Mouse (Mus musculus) forebrain, embryonic 16.5 days (tissue): ENCODE measurements around the gene Rnf151. TPM values are rescaled to one million over a fixed set of nuclear protein-coding genes. Genes with fewer than 3 reads are reported as not detected.
A peak's percentile ranks its signal among the peaks of the same experiment; 100 is the strongest.

Source experiments
- ATAC-seq: fragments of 200-750 bp; cut with Nextera tagmentation; 2 replicates; pipeline ENCODE4 v1.8.0; 2017; ENCODE audit warnings: mild to moderate bottlenecking, moderate library complexity
- H3K27ac ChIP-seq: fragments of 300-500 bp; sonication (generic); 2 replicates; pipeline ENCODE4 v1.5.1; 2014; ENCODE audit warnings: low read length, control low read depth
- H3K27me3 ChIP-seq: fragments of 300-500 bp; sonication (generic); replicated peaks from 2 replicates; pipeline ENCODE4 v1.6.1; 2014; ENCODE audit warnings: low read length; ENCODE audit not compliant: control insufficient read depth, insufficient read depth
- H3K36me3 ChIP-seq: fragments of 300-500 bp; sonication (generic); 2 replicates; pipeline ENCODE4 v1.6.1; 2014; ENCODE audit not compliant: control insufficient read depth, insufficient read depth
- H3K4me1 ChIP-seq: fragments of 300-500 bp; sonication (generic); replicated peaks from 2 replicates; pipeline ENCODE4 v1.6.1; 2014; ENCODE audit warnings: low read length; ENCODE audit not compliant: control insufficient read depth, insufficient read depth
- H3K4me2 ChIP-seq: fragments of 300-500 bp; sonication (generic); 2 replicates; pipeline ENCODE4 v1.6.1; 2014; ENCODE audit warnings: mild to moderate bottlenecking, low read length, control low read depth
- H3K4me3 ChIP-seq: fragments of 300-500 bp; sonication (generic); replicated peaks from 2 replicates; pipeline ENCODE4 v1.5.1; 2014; ENCODE audit warnings: mild to moderate bottlenecking, low read length, control low read depth
- H3K9ac ChIP-seq: fragments of 300-500 bp; sonication (generic); replicated peaks from 2 replicates; pipeline ENCODE4 v1.6.1; 2014; ENCODE audit warnings: low read depth, low read length, control low read depth
- H3K9me3 ChIP-seq: fragments of 300-500 bp; sonication (generic); 2 replicates; pipeline ENCODE4 v1.6.1; 2016; ENCODE audit warnings: low read length; ENCODE audit not compliant: control insufficient read depth
- WGBS: fragments of 180-500 bp; shearing (Covaris S2); extraction: QIAGEN DNeasy Blood & Tissue Kit; methylation state at CpG from one replicate; pipeline ENCODE4 v1.1.7; 2014; 5-methylcytosine and 5-hydroxymethylcytosine counted together
- polyA plus RNA-seq: library from polyadenylated mRNA; unstranded; fragments of >200 nt; fragmentation: Nextera tagmentation; extraction: Ambion mirVana; gene quantifications from 2 replicates; pipeline ENCODE4 v1.2.1, GENCODE M21; 2015

Rnf151 gene
- polyA plus RNA-seq, 1 experiment from 2014 or later: not detected

GRCm38 (mm10) chr17:24715556-24715955 lies 2.3 kb downstream of the Rnf151 start:
- H3K9ac ChIP-seq: no peak overlapping the region
- H3K9me3 ChIP-seq: no peaks in the 10 kb centered on the region
- H3K4me1 ChIP-seq: peaks cover 5% of the 10 kb centered on the region
- H3K27me3 ChIP-seq: no peaks in the 10 kb centered on the region
- no peaks in the 10 kb centered on the region for H3K36me3 ChIP-seq
- 42% methylated on average over 6 of the region's 6 CpGs for WGBS
- H3K4me3 ChIP-seq: no peak overlapping the region
- ATAC-seq: no peak
- H3K4me2 ChIP-seq: no peak overlapping the region
- H3K27ac ChIP-seq: no peak overlapping the region

- 26% methylated on average over 2 of the region's 2 CpGs for WGBS
- H3K27ac ChIP-seq: no peak overlapping the region
- no peaks in the 10 kb centered on the region for H3K27me3 ChIP-seq
- ATAC-seq: no peak
- peaks cover 16% of the 10 kb centered on the region for H3K4me1 ChIP-seq
- no peak overlapping the region for H3K4me2 ChIP-seq
- H3K9me3 ChIP-seq: no peaks in the 10 kb centered on the region
- no peak overlapping the region for H3K4me3 ChIP-seq
- no peak overlapping the region for H3K9ac ChIP-seq
- peaks cover 8% of the 10 kb centered on the region for H3K36me3 ChIP-seq
Measured at GRCm38 (mm10) chr17:24708646-24709045, 9.2 kb downstream of the Rnf151 start.

- H3K36me3 ChIP-seq: peaks cover 8% of the 10 kb centered on the region
- peak overlapping the region; percentile 78 for H3K9ac ChIP-seq
- peak overlapping the region; percentile 93 for H3K4me3 ChIP-seq
- ATAC-seq: peak; percentile 53
- H3K4me1 ChIP-seq: peaks cover 16% of the 10 kb centered on the region
- WGBS: 6% methylated on average over 24 of the region's 24 CpGs
- H3K27me3 ChIP-seq: no peaks in the 10 kb centered on the region
- H3K9me3 ChIP-seq: no peaks in the 10 kb centered on the region
- peak overlapping the region; percentile 92 for H3K4me2 ChIP-seq
- H3K27ac ChIP-seq: peak overlapping the region; percentile 82
Measured at GRCm38 (mm10) chr17:24707801-24708425, 9.9 kb downstream of the Rnf151 start.

- Histone ChIP-seq H3K4me1 (peaks cover 16% of the 10 kb centered on the region), H3K9ac (peak within 1 kb of the TSS; percentile 78), H3K4me2 (peak within 1 kb of the TSS; percentile 92), H3K4me3 (peak within 1 kb of the TSS; percentile 93), H3K36me3 (peaks cover 9% of the 10 kb centered on the region), H3K9me3 (no peaks in the 10 kb centered on the region), H3K27me3 (no peaks in the 10 kb centered on the region), H3K27ac (peak within 1 kb of the TSS; percentile 82)
- 3% methylated on average over 32 of the region's 32 CpGs for WGBS
- peak; percentile 95 for ATAC-seq
Measured at GRCm38 (mm10) chr17:24706982-24707800, 10.7 kb downstream of the Rnf151 start, which contains the start of gene Tbl3. TSS of gene Tbl3 (minus strand) at chr17:24707660.

- no peak for ATAC-seq
- 96% methylated on average over 3 of the region's 3 CpGs for WGBS
Measured at GRCm38 (mm10) chr17:24705821-24706220, 12.0 kb downstream of the Rnf151 start.

GRCm38 (mm10) chr17:24701251-24701650 lies 16.6 kb downstream of the Rnf151 start:
- Histone ChIP-seq H3K27ac (no peak overlapping the region), H3K4me3 (no peak overlapping the region), H3K27me3 (no peaks in the 10 kb centered on the region), H3K9ac (no peak overlapping the region), H3K9me3 (no peaks in the 10 kb centered on the region), H3K4me1 (peaks cover 10% of the 10 kb centered on the region), H3K36me3 (peaks cover 24% of the 10 kb centered on the region), H3K4me2 (no peak overlapping the region)
- ATAC-seq: no peak
- 93% methylated on average over 9 of the region's 9 CpGs for WGBS

More at GRCm38 (mm10) chr17:24705821-24706220, 12.0 kb downstream of the Rnf151 start:
- Histone ChIP-seq H3K4me2 (no peak overlapping the region), H3K4me3 (no peak overlapping the region), H3K36me3 (peaks cover 23% of the 10 kb centered on the region), H3K27ac (no peak overlapping the region), H3K9ac (no peak overlapping the region), H3K9me3 (no peaks in the 10 kb centered on the region), H3K27me3 (no peaks in the 10 kb centered on the region), H3K4me1 (peaks cover 16% of the 10 kb centered on the region)

GRCm38 (mm10) chr17:24699473-24699872 lies 18.4 kb downstream of the Rnf151 start:
- H3K9me3 ChIP-seq: no peaks in the 10 kb centered on the region
- no peak overlapping the region for H3K9ac ChIP-seq
- H3K36me3 ChIP-seq: peaks cover 23% of the 10 kb centered on the region
- no peak overlapping the region for H3K4me2 ChIP-seq
- H3K4me1 ChIP-seq: peaks cover 15% of the 10 kb centered on the region
- no peak for ATAC-seq
- H3K4me3 ChIP-seq: no peak overlapping the region
- H3K27me3 ChIP-seq: no peaks in the 10 kb centered on the region
- no peak overlapping the region for H3K27ac ChIP-seq
- 85% methylated on average over 2 of the region's 2 CpGs for WGBS

GRCm38 (mm10) chr17:24698715-24699114 lies 19.1 kb downstream of the Rnf151 start:
- no peak for ATAC-seq
- H3K4me1 ChIP-seq: peaks cover 15% of the 10 kb centered on the region

GRCm38 (mm10) chr17:24697985-24698384 lies 19.9 kb downstream of the Rnf151 start:
- Histone ChIP-seq H3K4me3 (no peak overlapping the region), H3K36me3 (peaks cover 17% of the 10 kb centered on the region), H3K9me3 (no peaks in the 10 kb centered on the region), H3K27ac (no peak overlapping the region), H3K4me2 (no peak overlapping the region), H3K4me1 (peaks cover 15% of the 10 kb centered on the region), H3K9ac (no peak overlapping the region), H3K27me3 (no peaks in the 10 kb centered on the region)
- no peak for ATAC-seq
- WGBS: 12% methylated on average over 5 of the region's 5 CpGs

More at GRCm38 (mm10) chr17:24698715-24699114, 19.1 kb downstream of the Rnf151 start:
- Histone ChIP-seq H3K27me3 (no peaks in the 10 kb centered on the region), H3K36me3 (peaks cover 17% of the 10 kb centered on the region), H3K9me3 (no peaks in the 10 kb centered on the region), H3K4me3 (no peak overlapping the region), H3K9ac (no peak overlapping the region), H3K27ac (no peak overlapping the region), H3K4me2 (no peak overlapping the region)
- WGBS: 74% methylated on average over 9 of the region's 9 CpGs
